ENCODE assay signal across 12 mouse cellular contexts in genomic region chr9:72969874-72970273, GRCm38 (mm10). TPM values are rescaled to one million over a fixed set of nuclear protein-coding genes. Genes with fewer than 3 reads are reported as not detected.
A peak's percentile ranks its signal among the peaks of the same experiment; 100 is the strongest.
DNase-seq lines count a peak whose midpoint lies in the region; ATAC-seq lines count a peak whose summit lies in the region.
"Had no signal": no experiment of that assay in that cellular context is flagged by ENCODE, and none has a peak within 500 bp of the region (broad histone marks: within the 10 kb centered on the region; RNA-seq: fewer than 3 reads in every experiment).

No protein-coding gene starts in this region.

- H3K4me3 ChIP-seq in heart, embryonic 11.5 days (ENCODE audit: low read depth, low read length): no peak overlapping the region
- H3K4me3 ChIP-seq: erythroblast, embryonic 14.5 days; liver, embryonic 15.5 days; neural tube, embryonic 15.5 days had no signal

- peak; percentile 96 for DNase-seq in heart, adult 11 months
- DNase-seq in 416B (ENCODE audit: low read depth) (peak; percentile 87), ZHBTc4 (ENCODE audit: low read depth, low spot score) (peak; percentile 90)
- peak; percentile 43 for DNase-seq in lung, postnatal 25 days (ENCODE audit: low spot score)
- no peak for DNase-seq in cerebellum, adult 11 months
- no peak for DNase-seq in gastrocnemius, adult 8-10 months (ENCODE audit: low spot score in 2 of 2)
- DNase-seq in right cerebral cortex, postnatal 14 days: no peak

- no peak overlapping the region for H3K4me2 ChIP-seq in heart, embryonic 11.5 days
- H3K4me2 ChIP-seq: hindbrain, embryonic 14.5 days; liver, embryonic 15.5 days; neural tube, embryonic 15.5 days had no signal

- no peaks in the 10 kb centered on the region for H3K9me3 ChIP-seq in heart, embryonic 11.5 days (replicated peaks; ENCODE audit: control insufficient read depth, low read length)
- H3K9me3 ChIP-seq: liver, embryonic 15.5 days; neural tube, embryonic 15.5 days had no signal

- 57% methylated on average over 7 of the region's 7 CpGs for WGBS in heart, embryonic 11.5 days (ENCODE audit: insufficient replicate concordance)

- no peaks in the 10 kb centered on the region for H3K4me1 ChIP-seq in heart, embryonic 11.5 days (ENCODE audit: control insufficient read depth, insufficient read depth, low read length)

- no peaks in the 10 kb centered on the region for H3K27me3 ChIP-seq in heart, embryonic 11.5 days (ENCODE audit: control insufficient read depth, insufficient read depth, low read length)
- H3K27me3 ChIP-seq: liver, embryonic 15.5 days; neural tube, embryonic 15.5 days had no signal

- no peaks in the 10 kb centered on the region for H3K36me3 ChIP-seq in heart, embryonic 11.5 days (ENCODE audit: control insufficient read depth, insufficient read depth, low read length)
- H3K36me3 ChIP-seq: liver, embryonic 15.5 days; neural tube, embryonic 15.5 days had no signal

- H3K27ac ChIP-seq in heart, embryonic 11.5 days (ENCODE audit: low read depth, low read length): no peak overlapping the region
- H3K27ac ChIP-seq: hindbrain, embryonic 14.5 days; liver, embryonic 15.5 days; neural tube, embryonic 15.5 days had no signal

- no peak overlapping the region for H3K9ac ChIP-seq in heart, embryonic 11.5 days (ENCODE audit: low read depth, low read length)
- H3K9ac ChIP-seq: hindbrain, embryonic 14.5 days; liver, embryonic 15.5 days; neural tube, embryonic 15.5 days had no signal

- no peak for ATAC-seq in heart, embryonic 11.5 days (replicated peaks; ENCODE audit: insufficient number of reproducible peaks, low FRiP score, low TSS enrichment)

RNA-seq across cellular contexts. Expression of gene Gm44503, which starts 11.2 kb away (rescaled TPM):
- not detected in 2 replicates for polyA plus RNA-seq in heart, embryonic 11.5 days (2014; fragmentation: Nextera tagmentation; extraction: Ambion mirVana)
- total RNA-seq in gastrocnemius, adult 8-10 months (2022): not detected
- polyA plus RNA-seq: liver, embryonic 15.5 days; neural tube, embryonic 15.5 days had no signal

RNA-seq across cellular contexts. Expression of gene Dyx1c1, which starts 11.3 kb away (rescaled TPM):
- polyA plus RNA-seq in heart, embryonic 11.5 days (2014; fragmentation: Nextera tagmentation; extraction: Ambion mirVana): 0.50 and 1.2 TPM in 2 replicates
- total RNA-seq in gastrocnemius, adult 8-10 months (2022): 1 to 10 TPM in 2 of 4 experiments, under 1 TPM in 2; 0.75 to 1.4 (median 1.1) TPM
- polyA plus RNA-seq: erythroblast, embryonic 14.5 days had no signal

RNA-seq across cellular contexts. Expression of gene Ccpg1os, which starts 15.3 kb away (rescaled TPM):
- polyA plus RNA-seq in heart, embryonic 11.5 days (2014; fragmentation: Nextera tagmentation; extraction: Ambion mirVana): 13.3 and 13.5 TPM in 2 replicates
- total RNA-seq in gastrocnemius, adult 8-10 months (2022): 10 to 100 TPM; 11.2 to 15.6 (median 11.9) TPM

RNA-seq across cellular contexts. Expression of gene Ccpg1, which starts 15.4 kb away (rescaled TPM):
- 17.4 and 28.7 TPM in 2 replicates for polyA plus RNA-seq in heart, embryonic 11.5 days (2014; fragmentation: Nextera tagmentation; extraction: Ambion mirVana)
- total RNA-seq in gastrocnemius, adult 8-10 months (2022): 100 to 1,000 TPM in 1 of 4 experiments, 10 to 100 TPM in 3; 78.5 to 101 (median 82.0) TPM

RNA-seq across cellular contexts. Expression of gene Pygo1, which starts 44.4 kb away (rescaled TPM):
- polyA plus RNA-seq in heart, embryonic 11.5 days (2014; fragmentation: Nextera tagmentation; extraction: Ambion mirVana): 2.0 and 2.9 TPM in 2 replicates
- total RNA-seq in gastrocnemius, adult 8-10 months (2022): 10 to 100 TPM; 11.8 to 15.5 (median 14.5) TPM
- polyA plus RNA-seq: erythroblast, embryonic 14.5 days had no signal

Comparison
In these comparisons a context has a peak if more than half of its experiments do, and no peak if none do; other contexts are left out.
1. DNase-seq: peak in heart, adult 11 months (single experiment), 416B (single experiment), ZHBTc4 (single experiment) and lung, postnatal 25 days (single experiment); none in cerebellum, adult 11 months (single experiment), gastrocnemius, adult 8-10 months (0 of 2) and right cerebral cortex, postnatal 14 days (single experiment).